Mouse (Mus musculus) hindbrain, embryonic 12.5 days (tissue): ENCODE results near the gene Gadl1. TPM values are rescaled to one million over a fixed set of nuclear protein-coding genes. Genes with fewer than 3 reads are reported as not detected.

Source experiments
- ATAC-seq: fragments of 200-750 bp; cut with Nextera tagmentation; 2 replicates; pipeline ENCODE4 v1.8.0; 2017; ENCODE audit warnings: moderate TSS enrichment; ENCODE audit not compliant: low FRiP score
- H3K27ac ChIP-seq: fragments of 300-500 bp; sonication (generic); 2 replicates; pipeline ENCODE4 v1.5.1; 2016; ENCODE audit warnings: mild to moderate bottlenecking
- H3K27me3 ChIP-seq: fragments of 300-500 bp; sonication (generic); 2 replicates; pipeline ENCODE4 v1.6.1; 2016; ENCODE audit warnings: mild to moderate bottlenecking
- H3K36me3 ChIP-seq: fragments of 300-500 bp; sonication (generic); 2 replicates; pipeline ENCODE4 v1.6.1; 2016; ENCODE audit warnings: mild to moderate bottlenecking
- H3K4me1 ChIP-seq: fragments of 300-500 bp; sonication (generic); 2 replicates; pipeline ENCODE4 v1.6.1; 2016
- H3K4me2 ChIP-seq: fragments of 300-500 bp; sonication (generic); replicated peaks from 2 replicates; pipeline ENCODE4 v1.6.1; 2016; ENCODE audit warnings: mild to moderate bottlenecking
- H3K4me3 ChIP-seq: fragments of 300-500 bp; sonication (generic); 2 replicates; pipeline ENCODE4 v1.5.1; 2016; ENCODE audit warnings: mild to moderate bottlenecking
- H3K9ac ChIP-seq: fragments of 300-500 bp; sonication (generic); 2 replicates; pipeline ENCODE4 v1.6.1; 2016; ENCODE audit warnings: mild to moderate bottlenecking, moderate library complexity
- H3K9me3 ChIP-seq: fragments of 300-500 bp; sonication (generic); replicated peaks from 2 replicates; pipeline ENCODE4 v1.6.1; 2016; ENCODE audit warnings: mild to moderate bottlenecking
- WGBS: fragments of 180-500 bp; shearing (Covaris S2); methylation state at CpG from one replicate; pipeline ENCODE4 v1.1.7; 2016; 5-methylcytosine and 5-hydroxymethylcytosine counted together
- polyA plus RNA-seq: library from polyadenylated mRNA; unstranded; fragments of >200 nt; fragmentation: Nextera tagmentation; extraction: Ambion mirVana; gene quantifications from 2 replicates; pipeline ENCODE4 v1.2.1, GENCODE M21; 2016

Gene Gadl1
- polyA plus RNA-seq, 1 experiment from 2014 or later = 0.43 TPM

DNA sequence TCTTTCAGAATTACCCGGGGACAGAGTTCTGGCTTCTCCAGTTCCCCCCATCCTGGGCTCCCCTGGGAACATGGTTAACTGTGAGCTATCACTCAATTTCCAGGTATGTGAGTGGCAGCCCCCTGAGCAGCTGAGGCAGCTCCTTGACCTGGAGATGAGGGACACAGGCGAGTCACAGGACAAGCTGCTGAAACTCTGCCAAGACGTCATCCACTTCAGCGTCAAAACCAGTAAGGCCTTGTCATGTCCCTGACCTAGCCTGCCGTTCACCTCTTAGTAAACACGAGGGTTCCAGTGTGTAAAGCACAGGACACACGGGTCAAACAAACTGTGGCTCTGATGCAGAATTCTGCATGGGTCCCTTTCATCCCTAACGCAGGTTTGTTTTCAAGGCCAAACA, 31.9 kb downstream of the Gadl1 start:
- H3K4me2 ChIP-seq = no peak overlapping the region
- no peaks in the 10 kb centered on the region for H3K27me3 ChIP-seq
- H3K36me3 ChIP-seq = no peaks in the 10 kb centered on the region
- H3K4me1 ChIP-seq = peaks cover 9% of the 10 kb centered on the region; the same call in 1 of the 2 replicates
- no peak overlapping the region for H3K9ac ChIP-seq
- H3K9me3 ChIP-seq = no peaks in the 10 kb centered on the region
- no peak overlapping the region for H3K4me3 ChIP-seq
- no peak overlapping the region for H3K27ac ChIP-seq
- ATAC-seq = no peak
- WGBS = 66% methylated on average over 8 of the region's 8 CpGs

DNA sequence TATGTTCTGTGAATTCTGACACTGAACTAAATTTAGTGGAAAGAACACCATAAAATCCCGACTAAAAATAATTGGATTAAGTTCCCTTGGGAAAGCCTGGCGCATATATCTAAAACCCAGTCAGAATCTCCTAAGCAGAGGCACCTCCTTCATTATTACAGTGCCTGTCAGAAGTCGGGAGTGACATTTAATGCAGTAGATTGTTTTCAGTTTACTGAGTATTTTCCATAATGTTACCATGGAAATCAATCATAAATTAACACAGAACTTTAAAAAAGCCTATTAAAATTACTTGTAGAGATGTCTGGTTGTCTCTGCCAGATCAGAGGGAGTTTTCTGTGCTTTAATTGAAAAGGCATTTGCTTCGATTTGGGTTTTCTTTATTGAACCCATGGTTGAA, 33.2 kb downstream of the Gadl1 start:
- no peak for ATAC-seq
- H3K4me1 ChIP-seq = peaks cover 9% of the 10 kb centered on the region; the same call in 1 of the 2 replicates
- 57% methylated on average over 4 of the region's 4 CpGs for WGBS
- H3K9ac ChIP-seq = no peak overlapping the region
- no peak overlapping the region for H3K27ac ChIP-seq
- H3K27me3 ChIP-seq = no peaks in the 10 kb centered on the region
- no peak overlapping the region for H3K4me3 ChIP-seq
- no peak overlapping the region for H3K4me2 ChIP-seq
- no peaks in the 10 kb centered on the region for H3K36me3 ChIP-seq
- H3K9me3 ChIP-seq = no peaks in the 10 kb centered on the region

DNA sequence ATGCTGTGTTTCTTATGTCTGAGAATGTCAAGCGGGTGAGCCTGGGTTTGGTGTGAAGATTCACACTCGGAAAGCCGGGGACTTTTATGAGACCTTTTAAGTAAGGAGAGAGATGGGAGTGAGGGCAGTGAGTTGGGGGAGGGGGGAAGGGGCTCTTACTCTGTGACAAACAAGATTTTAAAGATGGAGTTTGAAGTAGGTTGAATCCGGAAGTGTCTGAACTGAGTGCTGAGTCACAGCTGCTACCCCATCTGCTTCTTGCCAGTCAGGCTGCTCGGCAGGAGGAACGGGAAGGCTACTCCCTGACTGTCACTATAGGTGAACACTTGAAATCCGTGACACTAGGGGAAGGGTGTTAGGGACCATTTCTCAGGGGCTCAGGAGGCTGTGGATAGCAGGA, 33.7 kb downstream of the Gadl1 start:
- Histone ChIP-seq H3K27ac (no peak overlapping the region), H3K4me2 (no peak overlapping the region)
- WGBS = 34% methylated on average over 7 of the region's 7 CpGs

DNA sequence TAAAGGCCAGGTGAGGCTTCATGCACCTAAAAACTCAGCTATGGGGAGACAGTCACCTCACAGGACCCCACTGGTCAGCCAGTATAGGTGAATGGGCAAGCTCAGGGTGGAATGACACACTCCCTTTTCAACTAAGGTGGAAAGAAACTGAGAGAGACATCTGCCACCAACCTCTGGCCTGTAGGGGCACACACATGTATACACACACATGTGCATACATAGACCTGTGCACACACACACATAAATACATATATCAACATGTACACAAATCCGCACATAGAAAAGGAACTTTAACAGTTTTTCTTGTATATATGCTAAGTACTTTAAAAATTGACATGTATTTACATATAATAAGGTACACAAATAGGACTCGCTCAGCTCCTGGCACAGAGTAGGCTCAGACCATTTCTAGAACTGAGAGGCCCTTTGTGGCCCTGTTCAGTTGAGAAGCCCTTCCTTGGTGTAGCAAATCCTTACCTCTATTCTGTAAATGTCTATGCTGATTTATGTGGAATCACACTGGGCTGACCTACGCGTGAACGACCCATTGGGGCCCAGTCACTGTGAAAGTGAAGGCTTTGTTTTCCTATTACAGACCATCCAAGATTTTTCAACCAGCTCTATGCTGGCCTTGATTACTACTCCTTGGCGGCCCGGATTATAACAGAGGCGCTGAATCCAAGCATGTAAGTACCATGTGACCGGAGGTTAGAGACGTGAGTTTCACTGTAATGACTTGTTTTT, 34.5 kb downstream of the Gadl1 start:
- Histone ChIP-seq H3K4me2 (no peak overlapping the region), H3K27ac (no peak overlapping the region), H3K4me3 (no peak overlapping the region), H3K36me3 (no peaks in the 10 kb centered on the region), H3K9ac (no peak overlapping the region), H3K27me3 (no peaks in the 10 kb centered on the region), H3K4me1 (peaks cover 9% of the 10 kb centered on the region; the same call in 1 of the 2 replicates), H3K9me3 (no peaks in the 10 kb centered on the region)
- WGBS = 64% methylated on average over 10 of the region's 10 CpGs
- ATAC-seq = peak; percentile 56

More for the DNA sequence above, 33.7 kb downstream of the Gadl1 start:
- Histone ChIP-seq H3K4me1 (peaks cover 9% of the 10 kb centered on the region; the same call in 1 of the 2 replicates), H3K27me3 (no peaks in the 10 kb centered on the region), H3K9ac (no peak overlapping the region), H3K9me3 (no peaks in the 10 kb centered on the region), H3K36me3 (no peaks in the 10 kb centered on the region), H3K4me3 (no peak overlapping the region)
- ATAC-seq = no peak

DNA sequence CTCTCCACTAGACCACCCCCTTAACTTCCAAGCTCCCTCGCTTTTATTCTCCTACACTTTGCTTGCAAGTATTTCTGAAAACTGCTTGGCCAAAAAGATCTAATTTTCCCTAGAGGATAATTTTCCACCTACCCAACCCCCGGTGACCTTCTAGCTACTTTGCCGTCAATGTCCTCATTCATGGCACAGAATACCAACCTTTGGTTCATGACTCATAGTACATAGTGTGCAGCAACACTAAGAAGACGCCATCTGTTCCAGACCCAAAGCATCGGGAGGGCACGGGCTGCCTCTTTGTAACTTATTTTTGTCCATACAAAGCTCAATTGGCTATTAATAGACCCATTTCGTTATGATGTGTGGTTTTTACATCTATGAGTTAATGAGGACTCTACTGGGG, 55.8 kb downstream of the Gadl1 start:
- Histone ChIP-seq H3K4me3 (no peak overlapping the region), H3K4me1 (no peaks in the 10 kb centered on the region), H3K27me3 (no peaks in the 10 kb centered on the region), H3K36me3 (no peaks in the 10 kb centered on the region), H3K9me3 (no peaks in the 10 kb centered on the region), H3K27ac (no peak overlapping the region), H3K4me2 (no peak overlapping the region), H3K9ac (no peak overlapping the region)
- ATAC-seq = no peak
- 86% methylated on average over 7 of the region's 7 CpGs for WGBS

DNA sequence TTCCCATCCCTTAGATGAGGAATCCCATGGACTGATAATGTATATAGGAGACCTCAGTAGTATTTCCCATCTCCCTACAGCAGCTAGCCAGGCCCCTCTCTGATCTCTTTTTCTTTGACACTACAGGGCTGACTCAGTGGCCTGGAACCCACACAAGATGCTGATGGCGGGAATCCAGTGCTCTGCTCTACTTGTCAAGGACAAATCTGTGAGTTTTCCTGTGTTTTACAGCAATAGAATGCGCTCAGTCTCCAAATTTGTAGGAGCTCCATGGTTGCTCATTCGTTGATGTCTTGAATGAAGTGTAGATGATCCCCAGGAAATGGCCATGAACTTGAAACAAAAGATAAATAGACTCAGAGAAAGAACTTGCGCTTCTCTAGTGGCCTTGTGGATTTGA, 56.9 kb downstream of the Gadl1 start:
- H3K4me3 ChIP-seq = no peak overlapping the region
- WGBS = 92% methylated on average over 4 of the region's 4 CpGs

DNA sequence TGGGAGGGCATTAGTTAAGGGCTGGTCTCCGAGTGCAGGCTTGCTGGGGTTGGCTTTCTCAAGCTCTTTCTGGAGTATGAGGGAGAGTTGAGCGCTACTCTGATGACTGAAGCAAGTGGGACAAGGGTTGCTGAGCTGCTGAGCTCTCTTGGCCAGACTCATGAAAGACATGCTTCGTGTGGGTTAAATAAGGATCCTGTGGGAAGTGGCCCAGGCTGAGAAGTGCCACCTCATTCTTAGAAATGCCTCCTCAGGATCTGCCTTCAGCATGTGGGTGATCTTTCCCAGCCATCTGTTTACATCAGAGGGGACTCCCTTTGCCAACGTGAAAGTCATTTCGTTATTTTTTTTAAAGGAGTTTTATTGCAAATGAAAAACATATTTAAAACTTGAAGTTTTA, 57.5 kb downstream of the Gadl1 start:
- WGBS = 85% methylated on average over 5 of the region's 5 CpGs
- ATAC-seq = no peak
- Histone ChIP-seq H3K4me3 (no peak overlapping the region), H3K9ac (no peak overlapping the region), H3K9me3 (no peaks in the 10 kb centered on the region), H3K36me3 (no peaks in the 10 kb centered on the region), H3K27ac (no peak overlapping the region), H3K4me2 (no peak overlapping the region), H3K4me1 (no peaks in the 10 kb centered on the region), H3K27me3 (no peaks in the 10 kb centered on the region)

More for the DNA sequence above, 56.9 kb downstream of the Gadl1 start:
- no peak overlapping the region for H3K27ac ChIP-seq
- H3K36me3 ChIP-seq = no peaks in the 10 kb centered on the region
- no peaks in the 10 kb centered on the region for H3K4me1 ChIP-seq
- H3K4me2 ChIP-seq = no peak overlapping the region
- no peaks in the 10 kb centered on the region for H3K9me3 ChIP-seq
- H3K27me3 ChIP-seq = no peaks in the 10 kb centered on the region
- no peak overlapping the region for H3K9ac ChIP-seq
- no peak for ATAC-seq

DNA sequence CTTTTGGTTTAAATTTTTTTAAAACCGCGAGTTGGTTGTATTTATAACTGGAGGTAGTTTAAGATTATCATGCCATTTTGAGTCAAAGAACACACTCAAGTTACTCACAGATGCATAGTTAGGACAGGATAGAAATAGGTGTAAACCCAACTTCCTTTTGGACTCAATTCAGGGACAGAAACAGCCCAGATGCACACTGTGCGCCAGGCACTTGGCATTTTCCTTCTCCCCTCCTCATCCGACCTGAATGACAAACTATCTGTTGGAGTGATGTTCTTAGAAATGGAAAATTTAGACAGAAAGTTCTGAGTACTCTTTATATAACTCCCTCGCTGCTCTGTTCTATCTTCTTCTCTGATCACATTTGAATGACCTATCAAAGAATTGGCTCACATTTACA, 58.4 kb downstream of the Gadl1 start:
- no peak overlapping the region for H3K4me3 ChIP-seq
- ATAC-seq = no peak
- H3K36me3 ChIP-seq = no peaks in the 10 kb centered on the region
- no peaks in the 10 kb centered on the region for H3K27me3 ChIP-seq
- no peak overlapping the region for H3K27ac ChIP-seq
- H3K9ac ChIP-seq = no peak overlapping the region
- no peak overlapping the region for H3K4me2 ChIP-seq
- 91% methylated on average over 5 of the region's 5 CpGs for WGBS
- H3K4me1 ChIP-seq = no peaks in the 10 kb centered on the region
- no peaks in the 10 kb centered on the region for H3K9me3 ChIP-seq

DNA sequence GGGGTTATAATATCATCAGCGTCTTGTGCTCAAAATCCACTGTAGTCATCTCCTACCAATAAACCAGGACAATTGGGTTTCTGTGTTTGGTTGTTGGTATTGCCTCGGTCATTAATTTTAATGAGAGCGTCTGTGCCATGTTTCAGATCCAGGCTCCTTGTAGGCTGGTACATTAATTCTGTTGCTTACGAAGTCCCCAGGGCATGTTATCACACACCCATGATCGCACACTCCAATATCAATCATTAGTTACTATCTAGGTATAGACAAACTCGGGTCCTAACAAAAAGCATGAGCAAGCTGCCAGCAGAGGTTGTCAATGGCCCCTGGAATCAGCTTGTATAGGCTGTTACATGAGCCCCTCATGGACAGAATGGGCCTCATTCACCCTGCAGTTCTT, 67.6 kb downstream of the Gadl1 start:
- H3K9ac ChIP-seq = no peak overlapping the region
- WGBS = 76% methylated on average over 6 of the region's 6 CpGs

DNA sequence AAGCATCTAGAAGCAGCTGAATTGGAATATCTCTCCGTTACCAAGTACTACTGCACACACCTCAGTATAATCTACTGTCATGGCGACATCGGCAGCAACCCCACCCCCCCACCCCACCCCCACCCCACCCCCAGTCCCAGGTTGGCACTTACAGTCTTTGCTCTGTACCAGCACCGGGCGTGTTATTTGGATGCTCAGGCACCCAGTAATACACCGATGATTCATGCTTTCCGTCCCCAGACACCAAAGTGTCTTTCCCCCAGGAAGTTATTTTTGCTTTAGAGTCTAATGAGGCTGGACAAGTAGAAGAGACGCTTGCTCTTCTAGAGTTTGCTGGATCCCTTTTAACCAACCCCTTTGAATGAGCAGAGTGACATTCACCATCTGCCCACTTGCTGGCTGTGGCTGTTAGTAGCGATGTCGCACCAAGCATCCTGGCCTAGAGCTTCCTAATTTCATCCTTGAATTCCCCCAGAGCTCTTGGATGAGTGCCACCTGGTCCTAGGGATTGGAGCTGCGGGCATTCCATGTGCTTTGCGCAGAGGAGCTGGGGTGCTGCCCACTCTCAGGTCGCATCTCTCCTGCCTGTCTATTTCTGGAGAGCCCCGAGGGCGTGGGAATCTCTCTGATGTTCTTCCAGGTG, 68.5 kb downstream of the Gadl1 start:
- 0 out of 2 replicates have a peak, but pooled peaks cover 2% of the 10 kb centered on the region for H3K4me1 ChIP-seq
- no peak overlapping the region for H3K9ac ChIP-seq
- no peak overlapping the region for H3K4me2 ChIP-seq
- H3K4me3 ChIP-seq = no peak overlapping the region
- no peak overlapping the region for H3K27ac ChIP-seq
- 91% methylated on average over 15 of the region's 15 CpGs for WGBS
- H3K9me3 ChIP-seq = no peaks in the 10 kb centered on the region
- no peak for ATAC-seq
- no peaks in the 10 kb centered on the region for H3K27me3 ChIP-seq
- no peaks in the 10 kb centered on the region for H3K36me3 ChIP-seq

More for the DNA sequence above, 67.6 kb downstream of the Gadl1 start:
- H3K4me2 ChIP-seq = no peak overlapping the region
- 0 out of 2 replicates have a peak, but pooled peaks cover 2% of the 10 kb centered on the region for H3K4me1 ChIP-seq
- no peaks in the 10 kb centered on the region for H3K9me3 ChIP-seq
- no peak overlapping the region for H3K4me3 ChIP-seq
- no peak overlapping the region for H3K27ac ChIP-seq
- ATAC-seq = no peak
- H3K36me3 ChIP-seq = no peaks in the 10 kb centered on the region
- H3K27me3 ChIP-seq = no peaks in the 10 kb centered on the region

DNA sequence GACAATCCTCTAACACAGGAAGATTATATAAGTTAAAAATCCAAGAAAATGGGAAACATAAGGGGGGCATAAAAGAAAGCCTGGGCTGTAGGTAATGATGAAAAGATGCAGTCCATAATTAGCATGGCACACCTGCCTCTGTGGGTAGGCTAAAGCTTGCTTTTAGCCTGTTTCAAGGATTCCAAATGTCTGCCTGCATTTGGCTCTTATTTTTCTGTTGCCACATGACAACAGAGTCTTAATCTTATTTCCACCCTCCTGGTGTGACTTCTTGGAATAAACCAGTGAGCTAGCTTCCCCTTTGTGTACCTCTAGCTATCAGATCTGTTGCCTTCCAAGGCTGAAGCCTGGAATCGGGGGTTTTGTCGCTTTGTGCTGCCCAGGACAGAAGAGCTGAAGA, 69.2 kb downstream of the Gadl1 start:
- WGBS = 82% methylated on average over 2 of the region's 2 CpGs
- Histone ChIP-seq H3K9ac (no peak overlapping the region), H3K27me3 (no peaks in the 10 kb centered on the region), H3K4me1 (0 out of 2 replicates have a peak, but pooled peaks cover 2% of the 10 kb centered on the region), H3K4me2 (no peak overlapping the region), H3K27ac (no peak overlapping the region), H3K9me3 (no peaks in the 10 kb centered on the region), H3K4me3 (no peak overlapping the region), H3K36me3 (no peaks in the 10 kb centered on the region)
- no peak for ATAC-seq

DNA sequence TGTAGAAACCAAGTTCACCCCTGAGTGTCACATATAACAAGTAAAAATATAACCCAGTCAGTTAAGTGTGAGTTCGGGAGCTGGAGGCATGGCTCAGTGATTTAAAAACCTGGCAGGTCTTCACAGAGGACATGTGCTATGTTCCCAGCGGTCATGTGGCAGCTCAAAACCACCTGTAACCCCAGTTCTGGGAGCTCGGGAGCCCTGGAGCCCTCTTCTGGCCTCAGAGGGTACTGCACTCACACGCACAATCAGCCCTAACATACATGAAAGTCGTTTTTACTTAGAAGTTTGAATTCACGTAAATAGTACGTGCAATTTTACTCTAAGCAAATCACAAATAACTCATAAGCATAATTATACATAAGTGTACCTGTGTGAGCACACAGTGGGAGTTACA, 81.4 kb downstream of the Gadl1 start:
- WGBS = 93% methylated on average over 7 of the region's 7 CpGs
- no peaks in the 10 kb centered on the region for H3K27me3 ChIP-seq
- no peaks in the 10 kb centered on the region for H3K4me1 ChIP-seq
- no peak overlapping the region for H3K4me2 ChIP-seq
- H3K9ac ChIP-seq = no peak overlapping the region
- H3K27ac ChIP-seq = no peak overlapping the region
- no peaks in the 10 kb centered on the region for H3K36me3 ChIP-seq
- 0 out of 2 replicates have a peak, but pooled peaks cover 2% of the 10 kb centered on the region for H3K9me3 ChIP-seq
- H3K4me3 ChIP-seq = no peak overlapping the region
- ATAC-seq = no peak

DNA sequence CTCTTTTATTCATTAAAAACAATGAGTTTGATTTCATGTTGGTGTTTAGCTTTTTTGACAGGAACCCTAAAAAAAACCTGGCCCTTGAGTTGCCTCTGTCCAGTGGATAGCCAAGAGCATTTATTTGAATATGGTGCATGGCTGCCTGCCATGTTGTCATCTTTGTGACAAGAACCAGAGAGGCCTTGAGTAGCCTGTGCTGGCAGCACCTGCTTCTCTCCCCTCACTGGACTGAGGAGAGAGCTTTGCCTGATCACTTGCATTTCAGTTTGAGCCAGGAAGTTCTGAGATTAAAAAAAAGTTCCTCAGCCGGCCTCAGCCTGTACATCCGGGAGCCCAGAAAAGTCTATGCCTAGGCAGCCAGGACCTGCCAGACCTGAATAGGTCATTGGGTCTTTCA, 85.5 kb downstream of the Gadl1 start:
- H3K9me3 ChIP-seq = 0 out of 2 replicates have a peak, but pooled peaks cover 2% of the 10 kb centered on the region
- no peak overlapping the region for H3K4me3 ChIP-seq
- no peaks in the 10 kb centered on the region for H3K4me1 ChIP-seq
- no peaks in the 10 kb centered on the region for H3K36me3 ChIP-seq
- H3K27ac ChIP-seq = no peak overlapping the region
- WGBS = 83% methylated on average over 2 of the region's 2 CpGs
- H3K9ac ChIP-seq = no peak overlapping the region
- ATAC-seq = no peak
- H3K27me3 ChIP-seq = no peaks in the 10 kb centered on the region
- H3K4me2 ChIP-seq = no peak overlapping the region
